Mouse (Mus musculus) midbrain, embryonic 10.5 days (tissue): ENCODE measurements around the gene Gm853. TPM values are rescaled to one million over a fixed set of nuclear protein-coding genes. Genes with fewer than 3 reads are reported as not detected.

Source experiments
- DNase-seq: peaks from one replicate; pipeline ENCODE4 v3.0.0-alpha.2; 2017; ENCODE audit warnings: low spot score
- H3K27ac ChIP-seq: fragments of 300-500 bp; sonication (generic); replicated peaks from 2 replicates; pipeline ENCODE4 v1.5.1; 2016; ENCODE audit warnings: mild to moderate bottlenecking
- H3K27me3 ChIP-seq: fragments of 300-500 bp; sonication (generic); 2 replicates; pipeline ENCODE4 v1.6.1; 2016; ENCODE audit warnings: low read depth, mild to moderate bottlenecking; ENCODE audit not compliant: poor library complexity, severe bottlenecking
- H3K36me3 ChIP-seq: fragments of 300-500 bp; sonication (generic); 2 replicates; pipeline ENCODE4 v1.6.1; 2016; ENCODE audit warnings: mild to moderate bottlenecking, moderate library complexity
- H3K4me1 ChIP-seq: fragments of 300-500 bp; sonication (generic); 2 replicates; pipeline ENCODE4 v1.6.1; 2016
- H3K4me3 ChIP-seq: fragments of 300-500 bp; sonication (generic); 2 replicates; pipeline ENCODE4 v1.5.1; 2016; ENCODE audit warnings: mild to moderate bottlenecking, moderate library complexity
- H3K9me3 ChIP-seq: fragments of 300-500 bp; sonication (generic); replicated peaks from 2 replicates; pipeline ENCODE4 v1.6.1; 2016; ENCODE audit warnings: mild to moderate bottlenecking
- WGBS: fragments of 180-500 bp; shearing (Covaris S2); methylation state at CpG from one replicate; pipeline ENCODE4 v1.1.7; 2016; 5-methylcytosine and 5-hydroxymethylcytosine counted together
- polyA plus RNA-seq: library from polyadenylated mRNA; unstranded; fragments of >200 nt; fragmentation: Nextera tagmentation; extraction: Ambion mirVana; gene quantifications from 2 replicates; pipeline ENCODE4 v1.2.1, GENCODE M21; 2016

Gene Gm853
- polyA plus RNA-seq, 1 experiment from 2014 or later, result 0.31 TPM

- H3K27ac ChIP-seq, result no peak overlapping the region
- H3K27me3 ChIP-seq, result peaks cover 63% of the 10 kb centered on the region
- no peaks in the 10 kb centered on the region for H3K36me3 ChIP-seq
- no peak for DNase-seq
- peaks cover 50% of the 10 kb centered on the region for H3K4me1 ChIP-seq
- WGBS, result 82% methylated on average over 16 of the region's 16 CpGs
- H3K4me3 ChIP-seq, result no peak overlapping the region
- H3K9me3 ChIP-seq, result no peaks in the 10 kb centered on the region
Measured at GRCm38 (mm10) chr4:130169411-130169971, 52.7 kb downstream of the Gm853 start.

- Histone ChIP-seq H3K9me3 (no peaks in the 10 kb centered on the region), H3K27ac (no peak overlapping the region), H3K4me3 (no peak overlapping the region), H3K4me1 (peaks cover 48% of the 10 kb centered on the region), H3K36me3 (no peaks in the 10 kb centered on the region), H3K27me3 (peaks cover 63% of the 10 kb centered on the region)
- DNase-seq, result peak; percentile 37
- WGBS, result 52% methylated on average over 16 of the region's 16 CpGs
Measured at GRCm38 (mm10) chr4:130168280-130169183, 53.7 kb downstream of the Gm853 start.

- WGBS, result 51% methylated on average over 9 of the region's 9 CpGs
- Histone ChIP-seq H3K36me3 (no peaks in the 10 kb centered on the region), H3K9me3 (no peaks in the 10 kb centered on the region), H3K27ac (no peak overlapping the region), H3K27me3 (peaks cover 63% of the 10 kb centered on the region), H3K4me1 (peaks cover 52% of the 10 kb centered on the region), H3K4me3 (peak overlapping the region; percentile 37)
- DNase-seq, result no peak
Measured at GRCm38 (mm10) chr4:130167814-130168213, 54.4 kb downstream of the Gm853 start.

GRCm38 (mm10) chr4:130167321-130167720 is 54.9 kb downstream of the Gm853 start:
- H3K4me1 ChIP-seq, result peaks cover 50% of the 10 kb centered on the region
- peaks cover 63% of the 10 kb centered on the region for H3K27me3 ChIP-seq
- DNase-seq, result no peak
- H3K9me3 ChIP-seq, result no peaks in the 10 kb centered on the region
- 47% methylated on average over 22 of the region's 22 CpGs for WGBS
- H3K27ac ChIP-seq, result no peak overlapping the region
- H3K36me3 ChIP-seq, result no peaks in the 10 kb centered on the region
- H3K4me3 ChIP-seq, result peak overlapping the region; percentile 37

GRCm38 (mm10) chr4:130166592-130166991 is 55.6 kb downstream of the Gm853 start:
- DNase-seq, result no peak
- peaks cover 43% of the 10 kb centered on the region for H3K4me1 ChIP-seq

DNA sequence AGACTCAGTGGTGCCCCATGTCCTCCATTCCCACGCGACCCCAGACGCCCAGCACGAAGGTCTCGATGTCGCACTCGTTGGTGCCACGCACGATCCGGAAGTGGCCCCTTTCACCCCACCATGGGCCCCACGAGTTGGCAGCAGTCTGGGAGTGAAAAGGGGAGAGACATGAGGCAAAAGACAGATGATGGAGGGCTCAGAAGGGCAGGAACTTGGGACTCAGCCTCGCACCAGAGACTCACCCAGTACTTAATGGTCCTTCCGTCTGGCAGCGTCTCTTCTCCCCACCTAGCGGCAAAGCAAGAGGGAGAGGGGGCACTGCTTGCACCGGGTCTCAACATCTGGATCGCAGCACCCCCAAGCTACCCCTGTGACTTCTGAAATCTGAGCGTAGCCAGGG is 56.1 kb downstream of the Gm853 start:
- WGBS, result 87% methylated on average over 18 of the region's 18 CpGs
- Histone ChIP-seq H3K4me1 (peaks cover 38% of the 10 kb centered on the region), H3K27me3 (peaks cover 68% of the 10 kb centered on the region)

More at GRCm38 (mm10) chr4:130166592-130166991, 55.6 kb downstream of the Gm853 start:
- no peak overlapping the region for H3K4me3 ChIP-seq
- H3K27me3 ChIP-seq, result peaks cover 63% of the 10 kb centered on the region
- no peak overlapping the region for H3K27ac ChIP-seq
- H3K9me3 ChIP-seq, result no peaks in the 10 kb centered on the region
- 84% methylated on average over 8 of the region's 8 CpGs for WGBS
- H3K36me3 ChIP-seq, result no peaks in the 10 kb centered on the region

DNA sequence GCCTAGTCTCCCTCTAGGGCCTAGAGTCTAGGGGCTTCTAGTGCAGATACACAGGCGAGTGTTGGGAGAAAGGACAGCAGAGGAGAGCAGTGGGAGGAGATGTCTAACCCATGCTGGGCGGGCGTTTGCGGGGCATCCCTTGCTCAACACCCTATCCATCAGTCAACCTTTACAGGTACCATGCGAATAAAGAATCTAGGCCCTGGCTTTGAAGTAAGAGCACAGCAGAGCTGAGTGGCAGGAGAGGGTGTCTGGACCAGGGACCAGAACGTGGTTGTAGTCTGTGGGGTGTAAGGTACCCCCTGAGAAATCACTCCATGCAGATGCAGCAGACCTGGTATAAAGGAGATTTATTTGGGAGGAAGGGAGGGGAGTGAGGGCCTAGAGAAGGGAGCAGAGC is 58.1 kb downstream of the Gm853 start:
- Histone ChIP-seq H3K4me1 (peaks cover 37% of the 10 kb centered on the region), H3K36me3 (no peaks in the 10 kb centered on the region), H3K27me3 (peaks cover 76% of the 10 kb centered on the region), H3K4me3 (no peak overlapping the region), H3K9me3 (no peaks in the 10 kb centered on the region), H3K27ac (no peak overlapping the region)
- WGBS, result 71% methylated on average over 6 of the region's 6 CpGs
- no peak for DNase-seq

More for the DNA sequence above, 56.1 kb downstream of the Gm853 start:
- Histone ChIP-seq H3K9me3 (no peaks in the 10 kb centered on the region), H3K4me3 (no peak overlapping the region), H3K36me3 (no peaks in the 10 kb centered on the region), H3K27ac (no peak overlapping the region)
- DNase-seq, result no peak

GRCm38 (mm10) chr4:130163391-130163861 is 58.8 kb downstream of the Gm853 start:
- H3K27ac ChIP-seq, result peak overlapping the region; percentile 73
- peak; percentile 39 for DNase-seq
- no peaks in the 10 kb centered on the region for H3K9me3 ChIP-seq
- peaks cover 30% of the 10 kb centered on the region for H3K4me1 ChIP-seq
- no peaks in the 10 kb centered on the region for H3K36me3 ChIP-seq
- WGBS, result 4% methylated on average over 20 of the region's 20 CpGs
- H3K4me3 ChIP-seq, result peak overlapping the region; percentile 42
- peaks cover 76% of the 10 kb centered on the region for H3K27me3 ChIP-seq

GRCm38 (mm10) chr4:130161349-130161748 is 60.9 kb downstream of the Gm853 start:
- Histone ChIP-seq H3K9me3 (no peaks in the 10 kb centered on the region), H3K27me3 (peaks cover 61% of the 10 kb centered on the region), H3K4me3 (no peak overlapping the region), H3K36me3 (no peaks in the 10 kb centered on the region), H3K4me1 (peaks cover 16% of the 10 kb centered on the region), H3K27ac (no peak overlapping the region)
- WGBS, result 18% methylated on average over 4 of the region's 4 CpGs
- DNase-seq, result no peak

Other genes starting within 250 kb of the Gm853 start
- gene Adgrb2, start 237.5 kb downstream of the Gm853 start, polyA plus RNA-seq, result 1.6 and 2.0 TPM in 2 replicates
- gene Col16a1, start 174.6 kb downstream of the Gm853 start, polyA plus RNA-seq, result 3.8 and 5.8 TPM in 2 replicates
- gene Pef1, start 119.8 kb downstream of the Gm853 start, polyA plus RNA-seq, result 74.0 and 76.9 TPM in 2 replicates
- 0.23 and 0.31 TPM in 2 replicates for gene Hcrtr1, start 83.0 kb downstream of the Gm853 start, polyA plus RNA-seq
- gene Tinagl1, start 47.3 kb downstream of the Gm853 start, polyA plus RNA-seq, result 7.4 and 7.5 TPM in 2 replicates
- gene Serinc2, start 56.8 kb upstream of the Gm853 start, polyA plus RNA-seq, result 40.1 and 59.3 TPM in 2 replicates
- 7.2 and 11.0 TPM in 2 replicates for gene Fabp3, start 86.2 kb upstream of the Gm853 start, polyA plus RNA-seq
- gene Gm10570, start 86.3 kb upstream of the Gm853 start, polyA plus RNA-seq, result not detected in 2 replicates
- gene Zcchc17, start 137.5 kb upstream of the Gm853 start, polyA plus RNA-seq, result 69.2 and 73.3 TPM in 2 replicates
- gene Snrnp40, start 137.7 kb upstream of the Gm853 start, polyA plus RNA-seq, result 226 and 229 TPM in 2 replicates